Mouse (Mus musculus): ENCODE measurements around the gene Cdyl2. TPM values are rescaled to one million over a fixed set of nuclear protein-coding genes. Genes with fewer than 3 reads are reported as not detected.

Gene Cdyl2
- 7.8 and 8.2 TPM in 2 replicates for polyA plus RNA-seq (2015; fragmentation: Nextera tagmentation; extraction: Ambion mirVana)

DNA sequence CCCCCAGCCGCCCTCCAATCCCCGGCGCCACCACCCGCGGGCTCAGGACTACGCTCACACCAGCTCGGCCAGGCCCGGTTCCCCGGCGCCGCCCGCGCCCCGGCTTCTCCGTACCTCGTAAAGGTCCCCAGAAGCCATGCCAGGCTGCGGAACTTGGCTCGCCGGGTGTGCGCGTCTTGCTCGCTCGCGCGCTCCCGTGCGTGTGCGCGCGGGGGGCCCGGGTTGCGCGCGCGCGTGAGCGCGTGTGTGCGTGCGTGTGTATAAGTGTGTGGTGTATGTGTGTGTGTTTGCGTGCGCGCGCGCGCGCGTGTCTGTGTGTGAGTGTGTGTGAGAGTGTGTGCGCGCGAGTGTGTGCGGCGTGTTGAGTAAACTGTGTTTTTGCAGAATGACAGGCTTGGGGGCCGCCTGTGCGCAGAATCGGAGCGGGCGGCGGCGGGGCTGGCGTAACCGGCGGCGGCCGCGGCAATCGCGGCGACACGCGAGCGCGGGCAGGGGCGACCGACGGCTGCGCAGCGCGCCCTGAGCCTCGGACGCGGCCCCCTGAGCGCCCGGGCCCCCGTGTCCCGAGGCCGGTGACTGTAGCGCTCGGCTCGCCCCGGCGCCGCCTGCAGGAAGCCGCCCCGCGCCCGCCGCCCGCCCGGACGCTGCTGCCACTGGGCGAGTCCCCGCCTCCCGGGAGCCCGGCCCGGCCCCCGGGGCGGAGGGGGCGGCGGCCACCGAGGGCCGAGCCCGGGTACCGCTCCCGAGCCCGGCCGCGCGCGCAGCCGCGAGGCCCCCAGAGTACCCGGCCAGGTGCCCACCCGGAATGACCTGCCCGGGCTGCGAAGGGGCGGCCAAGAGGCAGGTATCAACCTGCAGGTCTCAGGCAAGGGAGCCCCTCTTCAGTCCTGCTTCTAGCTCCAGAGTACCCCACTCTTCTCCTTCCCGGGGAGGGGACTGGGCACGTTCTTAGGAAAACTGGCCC, at the start of gene Cdyl2:
Cdyl2 (minus strand) TSS at position 308 of the 964 bp plus-strand sequence.
- WGBS: under 1% methylated on average over 121 of the region's 129 CpGs
- Histone ChIP-seq H3K27me3 (no peaks in the 10 kb centered on the region), H3K9ac (replicated peaks) (peak within 1 kb of the TSS; percentile 69), H3K27ac (replicated peaks) (peak within 1 kb of the TSS; percentile 86), H3K4me1 (peaks cover 9% of the 10 kb centered on the region), H3K36me3 (0 out of 2 replicates have a peak, but pooled peaks cover 4% of the 10 kb centered on the region), H3K9me3 (no peaks in the 10 kb centered on the region), H3K4me3 (peak within 1 kb of the TSS; percentile 85), H3K4me2 (replicated peaks) (peak within 1 kb of the TSS; percentile 85)
- peak; percentile 92 for ATAC-seq (replicated peaks)

GRCm38 (mm10) chr8:116780594-116780993, 47.8 kb upstream of the Cdyl2 start:
- WGBS: 78% methylated on average over 8 of the region's 8 CpGs
- Histone ChIP-seq H3K4me2 (replicated peaks) (no peak overlapping the region), H3K9me3 (no peaks in the 10 kb centered on the region), H3K36me3 (no peaks in the 10 kb centered on the region), H3K4me3 (no peak overlapping the region), H3K27ac (replicated peaks) (no peak overlapping the region), H3K4me1 (no peaks in the 10 kb centered on the region), H3K9ac (replicated peaks) (no peak overlapping the region), H3K27me3 (no peaks in the 10 kb centered on the region)
- no peak for ATAC-seq (replicated peaks)

DNA sequence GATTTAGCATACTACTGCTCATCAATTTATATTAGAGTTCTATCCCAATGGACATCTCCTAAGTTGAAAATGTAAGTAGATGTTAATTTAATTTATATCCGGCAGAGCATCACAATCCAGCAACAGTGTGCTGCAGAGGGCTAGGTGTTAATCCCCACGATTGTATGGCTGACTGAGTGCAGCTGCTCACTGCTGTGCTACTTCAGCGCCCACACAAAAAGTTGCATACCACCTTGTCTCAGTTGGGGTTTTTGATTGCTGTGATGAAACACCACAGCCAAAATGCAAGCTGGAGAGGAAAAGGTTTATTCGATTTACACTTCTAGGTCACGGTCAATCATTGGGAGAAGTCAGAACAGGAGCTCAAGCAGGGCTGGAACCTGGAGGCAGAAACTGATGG, 41.4 kb upstream of the Cdyl2 start:
- 91% methylated on average over 5 of the region's 5 CpGs for WGBS
- ATAC-seq (replicated peaks): no peak
- Histone ChIP-seq H3K4me2 (replicated peaks) (no peak overlapping the region), H3K27ac (replicated peaks) (no peak overlapping the region), H3K27me3 (no peaks in the 10 kb centered on the region), H3K4me1 (no peaks in the 10 kb centered on the region), H3K36me3 (no peaks in the 10 kb centered on the region), H3K4me3 (no peak overlapping the region), H3K9me3 (no peaks in the 10 kb centered on the region), H3K9ac (replicated peaks) (no peak overlapping the region)

DNA sequence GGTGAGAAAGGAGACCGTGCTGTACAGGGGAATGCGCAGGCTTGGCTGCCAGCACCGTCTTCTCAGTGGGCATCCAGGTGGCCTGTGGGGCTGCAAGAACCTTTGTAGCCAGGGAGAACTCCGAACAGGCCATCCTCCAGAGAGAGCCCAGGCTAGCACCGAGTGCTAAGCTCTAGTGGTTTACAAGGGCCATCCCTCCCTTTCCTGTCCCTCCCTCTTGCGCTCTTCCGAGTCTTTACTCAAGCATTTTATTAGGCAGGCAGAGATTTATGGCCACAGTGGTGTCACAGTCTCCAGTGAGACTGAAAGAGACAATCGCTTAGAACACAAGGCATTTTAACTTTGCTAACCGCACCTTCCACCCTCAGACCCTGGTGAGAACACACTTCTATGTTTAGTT, 39.9 kb upstream of the Cdyl2 start:
- WGBS: 93% methylated on average over 9 of the region's 9 CpGs
- Histone ChIP-seq H3K36me3 (no peaks in the 10 kb centered on the region), H3K4me3 (no peak overlapping the region), H3K4me2 (replicated peaks) (no peak overlapping the region), H3K4me1 (no peaks in the 10 kb centered on the region), H3K27me3 (no peaks in the 10 kb centered on the region), H3K27ac (replicated peaks) (no peak overlapping the region), H3K9ac (replicated peaks) (no peak overlapping the region), H3K9me3 (no peaks in the 10 kb centered on the region)
- no peak for ATAC-seq (replicated peaks)

DNA sequence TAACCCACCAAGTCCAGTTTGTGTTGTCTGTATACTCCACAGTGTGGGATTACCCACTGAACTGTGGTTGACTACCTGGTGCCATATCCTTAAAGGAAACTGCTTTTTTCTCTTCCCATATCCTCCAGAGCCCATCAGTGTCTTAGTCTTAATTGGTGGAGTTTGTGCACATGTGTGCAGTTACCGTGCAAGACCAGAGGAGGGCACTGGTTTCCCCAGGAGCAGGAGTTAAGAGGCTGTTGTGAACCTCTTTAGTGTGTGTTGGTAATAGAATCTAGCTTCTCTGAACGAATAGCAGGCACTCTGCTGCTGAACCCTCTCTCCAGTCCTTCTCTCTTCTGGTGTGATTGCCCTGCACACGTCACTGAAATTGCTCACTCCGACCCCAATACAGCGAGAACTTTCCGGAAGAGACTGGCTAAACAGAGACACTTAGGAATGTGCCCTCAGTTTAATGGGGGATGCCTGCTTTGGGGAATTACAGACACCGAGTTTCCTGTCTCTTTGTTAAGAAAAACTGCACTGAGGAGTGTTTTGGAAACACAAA, 39.1 kb upstream of the Cdyl2 start:
- Histone ChIP-seq H3K4me1 (no peaks in the 10 kb centered on the region), H3K36me3 (no peaks in the 10 kb centered on the region), H3K4me2 (replicated peaks) (no peak overlapping the region), H3K9me3 (no peaks in the 10 kb centered on the region), H3K27me3 (no peaks in the 10 kb centered on the region), H3K4me3 (no peak overlapping the region), H3K27ac (replicated peaks) (no peak overlapping the region), H3K9ac (replicated peaks) (no peak overlapping the region)
- ATAC-seq (replicated peaks): no peak
- 81% methylated on average over 7 of the region's 7 CpGs for WGBS

- no peak overlapping the region for H3K4me2 ChIP-seq (replicated peaks)
- H3K36me3 ChIP-seq: no peaks in the 10 kb centered on the region
- no peaks in the 10 kb centered on the region for H3K4me1 ChIP-seq
- H3K4me3 ChIP-seq: no peak overlapping the region
- no peak overlapping the region for H3K27ac ChIP-seq (replicated peaks)
- whole genome bisulfite sequencing: 87% methylated on average over 12 of the region's 12 CpGs
- H3K9me3 ChIP-seq: no peaks in the 10 kb centered on the region
- ATAC-seq (replicated peaks): no peak
- no peak overlapping the region for H3K9ac ChIP-seq (replicated peaks)
- H3K27me3 ChIP-seq: no peaks in the 10 kb centered on the region
These were observed 38.0 kb upstream of the Cdyl2 start for GRCm38 (mm10) chr8:116770756-116771155.

GRCm38 (mm10) chr8:116756174-116756573, 23.4 kb upstream of the Cdyl2 start:
- ATAC-seq (replicated peaks): no peak
- no peak overlapping the region for H3K9ac ChIP-seq (replicated peaks)
- H3K27me3 ChIP-seq: no peaks in the 10 kb centered on the region
- H3K9me3 ChIP-seq: no peaks in the 10 kb centered on the region
- no peaks in the 10 kb centered on the region for H3K36me3 ChIP-seq
- WGBS: 75% methylated on average over 3 of the region's 3 CpGs
- no peaks in the 10 kb centered on the region for H3K4me1 ChIP-seq
- H3K4me3 ChIP-seq: no peak overlapping the region
- no peak overlapping the region for H3K27ac ChIP-seq (replicated peaks)
- no peak overlapping the region for H3K4me2 ChIP-seq (replicated peaks)

DNA sequence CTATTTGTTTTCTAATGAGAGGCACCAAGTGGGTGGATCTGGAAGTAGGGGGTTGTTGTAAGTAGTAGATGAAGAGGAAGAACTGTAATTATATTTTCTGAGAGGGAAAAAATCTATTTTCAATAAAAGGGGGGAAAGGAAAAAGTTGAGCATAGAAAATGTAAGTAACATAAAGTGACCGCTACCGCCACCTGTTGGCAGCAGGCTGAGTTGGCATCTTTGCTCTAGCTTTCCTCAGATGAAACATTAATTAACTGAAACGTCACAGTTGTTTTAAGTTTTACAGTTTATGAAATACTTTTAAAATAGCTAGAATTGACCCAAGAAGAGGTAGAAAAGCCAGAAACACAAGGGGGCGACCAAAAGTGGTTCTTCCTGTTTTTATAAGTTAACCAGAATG, 22.8 kb upstream of the Cdyl2 start:
- Histone ChIP-seq H3K9ac (replicated peaks) (no peak overlapping the region), H3K36me3 (no peaks in the 10 kb centered on the region), H3K9me3 (no peaks in the 10 kb centered on the region), H3K27ac (replicated peaks) (no peak overlapping the region), H3K4me3 (no peak overlapping the region), H3K4me1 (no peaks in the 10 kb centered on the region), H3K4me2 (replicated peaks) (no peak overlapping the region), H3K27me3 (no peaks in the 10 kb centered on the region)
- WGBS: 5% methylated on average over 4 of the region's 4 CpGs
- ATAC-seq (replicated peaks): no peak

- no peak overlapping the region for H3K4me3 ChIP-seq
- H3K27me3 ChIP-seq: no peaks in the 10 kb centered on the region
- no peak for ATAC-seq (replicated peaks)
- no peaks in the 10 kb centered on the region for H3K9me3 ChIP-seq
- no peak overlapping the region for H3K4me2 ChIP-seq (replicated peaks)
- no peaks in the 10 kb centered on the region for H3K36me3 ChIP-seq
- no peaks in the 10 kb centered on the region for H3K4me1 ChIP-seq
- 97% methylated on average over 1 of the region's 1 CpGs for WGBS
- no peak overlapping the region for H3K9ac ChIP-seq (replicated peaks)
- no peak overlapping the region for H3K27ac ChIP-seq (replicated peaks)
These were observed 7.9 kb upstream of the Cdyl2 start for GRCm38 (mm10) chr8:116740726-116741125.

DNA sequence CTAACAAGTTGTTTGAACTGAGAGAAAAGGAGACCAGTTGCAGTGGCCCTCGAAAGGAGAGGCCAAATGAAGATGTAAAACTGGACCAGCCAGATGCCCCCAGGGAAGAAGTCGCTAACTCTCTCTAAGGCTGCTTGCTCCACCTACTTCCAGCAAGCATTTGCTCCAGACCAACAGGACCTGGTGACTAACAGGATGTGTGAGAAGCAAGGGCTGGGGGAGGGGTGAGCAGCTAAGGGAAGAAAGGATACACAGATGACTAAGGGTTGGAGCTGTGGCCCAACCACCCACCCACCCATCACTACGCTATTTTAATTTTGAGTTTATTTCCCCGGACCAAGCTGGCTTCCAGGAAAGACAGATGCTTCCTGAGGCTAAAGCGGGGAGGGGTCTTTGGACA, 2.5 kb upstream of the Cdyl2 start:
- ATAC-seq (replicated peaks): no peak
- Histone ChIP-seq H3K4me2 (replicated peaks) (no peak overlapping the region), H3K36me3 (no peaks in the 10 kb centered on the region), H3K27ac (replicated peaks) (no peak overlapping the region), H3K9me3 (no peaks in the 10 kb centered on the region), H3K4me3 (no peak overlapping the region), H3K9ac (replicated peaks) (no peak overlapping the region), H3K27me3 (no peaks in the 10 kb centered on the region), H3K4me1 (peaks cover 9% of the 10 kb centered on the region)
- WGBS: 85% methylated on average over 5 of the region's 5 CpGs

GRCm38 (mm10) chr8:116734176-116734575, 1.4 kb upstream of the Cdyl2 start:
- no peak for ATAC-seq (replicated peaks)
- Histone ChIP-seq H3K9ac (replicated peaks) (no peak overlapping the region), H3K27ac (replicated peaks) (no peak overlapping the region), H3K4me2 (replicated peaks) (no peak overlapping the region), H3K27me3 (no peaks in the 10 kb centered on the region), H3K9me3 (no peaks in the 10 kb centered on the region), H3K4me3 (no peak overlapping the region), H3K36me3 (no peaks in the 10 kb centered on the region), H3K4me1 (peaks cover 9% of the 10 kb centered on the region)
- 50% methylated on average over 9 of the region's 9 CpGs for WGBS

DNA sequence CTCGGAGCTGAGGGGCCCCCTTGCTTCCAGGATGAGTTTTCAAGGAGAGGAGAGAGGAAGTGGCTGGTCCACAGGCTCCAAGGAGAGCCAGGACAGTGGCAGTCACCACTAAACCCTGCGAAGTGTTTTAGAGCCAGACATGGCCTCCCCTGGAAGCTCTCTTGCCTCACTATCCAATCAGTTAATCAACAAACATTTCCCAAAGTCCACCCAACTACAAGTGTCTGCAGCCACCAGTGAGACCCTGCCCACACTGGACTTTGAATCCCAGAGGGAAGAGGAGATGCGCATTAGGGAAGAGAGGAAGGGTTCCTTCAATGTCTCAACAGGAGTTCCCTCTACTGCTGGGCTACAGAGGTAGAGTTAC, 840 bp upstream of the Cdyl2 start:
- H3K4me2 ChIP-seq (replicated peaks): peak overlapping the region; percentile 85
- H3K27ac ChIP-seq (replicated peaks): 0 out of 2 replicates have a peak overlapping the region, but pooled peaks have one; percentile 86
- ATAC-seq (replicated peaks): no peak
- 0 out of 2 replicates have a peak, but pooled peaks cover 4% of the 10 kb centered on the region for H3K36me3 ChIP-seq
- no peaks in the 10 kb centered on the region for H3K9me3 ChIP-seq
- 29% methylated on average over 3 of the region's 3 CpGs for whole genome bisulfite sequencing
- H3K27me3 ChIP-seq: no peaks in the 10 kb centered on the region
- H3K4me1 ChIP-seq: peaks cover 9% of the 10 kb centered on the region
- peak overlapping the region; percentile 69; the same call in 1 of the 2 replicates for H3K9ac ChIP-seq (replicated peaks)
- peak overlapping the region; percentile 85 for H3K4me3 ChIP-seq
